Mouse (Mus musculus) liver, embryonic 13.5 days (tissue): ENCODE measurements at regions not wholly inside any gene's neighbourhood (a gene's known extent, or its start where the extent isn't known, plus 50 kb on each side); places are given as distances from the start of the nearest gene placed in this dataset.

ENCODE experiments used
- ATAC-seq: fragments of 200-750 bp; cut with Nextera tagmentation; 2 replicates; pipeline ENCODE4 v1.8.0; 2017; ENCODE audit warnings: low read depth, mild to moderate bottlenecking, moderate number of reproducible peaks, moderate library complexity
- DNase-seq: peaks from one replicate; pipeline ENCODE4 v3.0.0; 2022
- H3K27ac ChIP-seq: fragments of 300-500 bp; sonication (generic); 2 replicates; pipeline ENCODE4 v1.5.1; 2015; ENCODE audit warnings: moderate library complexity, mild to moderate bottlenecking, inconsistent platforms
- H3K27me3 ChIP-seq: fragments of 300-500 bp; sonication (generic); 2 replicates; pipeline ENCODE4 v1.6.1; 2015; ENCODE audit warnings: mild to moderate bottlenecking, inconsistent platforms
- H3K36me3 ChIP-seq: fragments of 300-500 bp; sonication (generic); 2 replicates; pipeline ENCODE4 v1.6.1; 2015; ENCODE audit warnings: mild to moderate bottlenecking, inconsistent platforms
- H3K4me1 ChIP-seq: fragments of 300-500 bp; sonication (generic); replicated peaks from 2 replicates; pipeline ENCODE4 v1.6.1; 2015; ENCODE audit warnings: inconsistent platforms
- H3K4me2 ChIP-seq: fragments of 300-500 bp; sonication (generic); 2 replicates; pipeline ENCODE4 v1.6.1; 2015; ENCODE audit warnings: inconsistent platforms, mild to moderate bottlenecking, moderate library complexity
- H3K4me3 ChIP-seq: fragments of 300-500 bp; sonication (generic); replicated peaks from 2 replicates; pipeline ENCODE4 v1.5.1; 2015; ENCODE audit warnings: mild to moderate bottlenecking, inconsistent platforms
- H3K9ac ChIP-seq: fragments of 300-500 bp; sonication (generic); 2 replicates; pipeline ENCODE4 v1.6.1; 2015; ENCODE audit warnings: mild to moderate bottlenecking, inconsistent platforms
- H3K9me3 ChIP-seq: fragments of 300-500 bp; sonication (generic); replicated peaks from 2 replicates; pipeline ENCODE4 v1.6.1; 2016; ENCODE audit warnings: inconsistent platforms
- WGBS: fragments of 180-500 bp; shearing (Covaris S2); methylation state at CpG from one replicate; pipeline ENCODE4 v1.1.7; 2015; ENCODE audit not compliant: insufficient replicate concordance; 5-methylcytosine and 5-hydroxymethylcytosine counted together

DNA sequence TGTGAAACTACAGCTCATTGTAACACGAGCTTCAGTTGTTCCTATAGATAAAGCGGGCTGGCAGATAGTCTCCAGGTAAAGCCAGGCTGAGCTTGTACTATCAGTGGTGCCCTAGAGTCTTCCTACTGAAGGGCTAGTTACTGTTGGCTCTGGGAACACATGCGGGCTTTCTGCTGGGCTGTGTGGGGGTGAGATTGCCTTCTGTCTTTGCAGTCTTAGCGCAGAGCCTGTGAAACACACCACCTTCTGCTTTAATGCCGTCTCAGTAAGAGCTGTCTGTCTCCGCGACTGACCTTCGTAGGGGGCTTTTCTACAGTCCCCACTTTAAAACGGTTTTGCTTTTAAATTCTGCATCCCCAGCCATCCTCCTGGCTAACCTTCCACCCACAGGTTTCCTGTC lies 76.7 kb downstream of the Trim29 start:
- DNase-seq (no peak), ATAC-seq (no peak)
- H3K9ac ChIP-seq, result no peak overlapping the region
- H3K4me2 ChIP-seq, result no peak overlapping the region
- H3K4me1 ChIP-seq, result no peaks in the 10 kb centered on the region
- H3K27me3 ChIP-seq, result 0 out of 2 replicates have a peak, but pooled peaks cover 6% of the 10 kb centered on the region
- H3K9me3 ChIP-seq, result no peaks in the 10 kb centered on the region
- 42% methylated on average over 9 of the region's 9 CpGs for WGBS
- H3K36me3 ChIP-seq, result no peaks in the 10 kb centered on the region
- H3K4me3 ChIP-seq, result no peak overlapping the region
- no peak overlapping the region for H3K27ac ChIP-seq

DNA sequence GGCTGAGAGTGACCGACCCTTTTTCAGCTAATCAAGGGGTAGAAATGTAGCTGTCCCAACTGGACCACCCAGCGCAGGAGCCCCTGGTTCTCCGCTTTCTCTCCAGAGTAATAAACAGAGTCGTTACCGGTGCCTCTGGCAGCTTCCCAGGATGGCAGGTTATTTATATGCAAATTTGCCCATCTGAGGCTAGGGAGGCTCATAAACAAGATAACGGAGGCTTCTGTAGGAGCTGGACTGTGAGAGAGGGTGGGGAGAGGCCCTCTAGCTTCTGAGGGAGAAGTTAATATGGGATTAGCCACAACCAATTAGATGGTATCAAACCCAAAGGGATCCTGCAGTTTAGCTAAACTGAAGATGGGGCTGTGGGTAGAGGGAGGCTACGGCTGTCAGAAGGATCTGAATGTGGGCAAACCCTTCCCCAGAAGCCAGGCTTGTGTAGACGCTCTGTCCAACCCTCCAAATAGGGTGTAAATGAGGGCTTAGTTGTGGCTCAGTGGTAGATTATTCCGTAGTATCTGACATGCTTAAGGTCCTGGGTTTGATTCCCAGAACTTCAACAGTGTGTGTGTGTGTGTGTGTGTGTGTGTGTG lies 78.9 kb downstream of the Trim29 start:
- Histone ChIP-seq H3K4me1 (no peaks in the 10 kb centered on the region), H3K9me3 (peaks cover 4% of the 10 kb centered on the region; the same call in 1 of the 2 replicates), H3K9ac (no peak overlapping the region), H3K27ac (no peak overlapping the region), H3K4me2 (no peak overlapping the region), H3K4me3 (no peak overlapping the region), H3K36me3 (no peaks in the 10 kb centered on the region), H3K27me3 (0 out of 2 replicates have a peak, but pooled peaks cover 6% of the 10 kb centered on the region)
- DNase-seq (no peak), ATAC-seq (no peak)
- WGBS, result 50% methylated on average over 9 of the region's 9 CpGs

DNA sequence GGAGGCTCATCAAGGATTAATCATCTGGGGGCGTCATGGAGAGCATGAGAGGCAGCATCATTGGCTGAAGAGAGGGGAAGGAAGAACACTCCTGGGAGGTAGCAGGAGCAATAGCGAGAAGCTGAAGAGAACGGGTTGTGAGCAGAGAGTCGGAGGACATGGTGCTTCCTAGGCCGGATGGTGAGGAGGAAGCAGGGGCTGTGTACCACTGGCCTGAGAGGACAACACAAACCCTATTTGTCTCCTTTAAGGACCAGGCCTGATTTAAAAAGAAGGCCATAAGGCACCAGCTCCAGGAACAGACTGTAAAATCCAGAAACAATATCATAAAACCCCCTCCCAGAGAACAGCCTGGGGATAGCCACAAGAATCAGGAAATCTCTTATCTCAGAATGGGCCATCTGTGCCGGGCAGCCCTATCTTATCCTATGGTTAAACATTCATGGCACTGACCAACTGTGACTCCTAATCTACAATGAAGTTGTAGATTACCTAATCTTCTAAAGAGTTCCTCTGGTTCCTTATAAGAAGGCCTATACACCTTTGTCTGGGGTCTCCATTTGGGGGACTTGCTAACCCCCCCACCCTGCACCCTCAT lies 81.9 kb downstream of the Trim29 start:
- H3K27me3 ChIP-seq, result 0 out of 2 replicates have a peak, but pooled peaks cover 6% of the 10 kb centered on the region
- no peak overlapping the region for H3K27ac ChIP-seq
- no peak overlapping the region for H3K9ac ChIP-seq
- peaks cover 4% of the 10 kb centered on the region; the same call in 1 of the 2 replicates for H3K9me3 ChIP-seq
- no peaks in the 10 kb centered on the region for H3K36me3 ChIP-seq
- DNase-seq (no peak), ATAC-seq (no peak)
- no peaks in the 10 kb centered on the region for H3K4me1 ChIP-seq
- no peak overlapping the region for H3K4me3 ChIP-seq
- H3K4me2 ChIP-seq, result no peak overlapping the region
- 19% methylated on average over 6 of the region's 6 CpGs for WGBS

DNA sequence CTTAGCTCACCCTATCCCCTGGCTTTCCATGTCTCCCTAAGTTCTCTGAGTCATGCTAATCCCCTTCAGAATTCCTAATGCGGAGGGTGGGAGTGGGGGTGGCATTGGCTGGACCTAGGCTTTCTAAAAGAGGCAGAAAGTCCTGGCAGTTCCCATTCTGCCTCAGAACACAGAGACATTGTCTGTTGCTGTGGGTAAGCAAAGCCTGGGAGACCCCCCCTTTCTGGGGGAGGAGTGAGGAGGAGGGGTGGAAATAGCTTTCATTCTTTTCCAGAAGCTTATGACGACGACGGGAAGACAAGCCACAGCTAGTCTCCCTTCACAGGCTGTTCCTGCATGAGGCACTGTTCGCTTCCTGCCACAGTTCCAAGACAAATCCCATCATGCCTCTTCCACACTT lies 83.6 kb downstream of the Trim29 start:
- H3K9me3 ChIP-seq, result peaks cover 4% of the 10 kb centered on the region; the same call in 1 of the 2 replicates
- ATAC-seq (no peak), DNase-seq (no peak)
- no peaks in the 10 kb centered on the region for H3K4me1 ChIP-seq
- no peak overlapping the region for H3K4me3 ChIP-seq
- no peaks in the 10 kb centered on the region for H3K36me3 ChIP-seq
- no peak overlapping the region for H3K4me2 ChIP-seq
- 40% methylated on average over 5 of the region's 5 CpGs for WGBS
- no peak overlapping the region for H3K27ac ChIP-seq
- 0 out of 2 replicates have a peak, but pooled peaks cover 6% of the 10 kb centered on the region for H3K27me3 ChIP-seq
- H3K9ac ChIP-seq, result no peak overlapping the region

DNA sequence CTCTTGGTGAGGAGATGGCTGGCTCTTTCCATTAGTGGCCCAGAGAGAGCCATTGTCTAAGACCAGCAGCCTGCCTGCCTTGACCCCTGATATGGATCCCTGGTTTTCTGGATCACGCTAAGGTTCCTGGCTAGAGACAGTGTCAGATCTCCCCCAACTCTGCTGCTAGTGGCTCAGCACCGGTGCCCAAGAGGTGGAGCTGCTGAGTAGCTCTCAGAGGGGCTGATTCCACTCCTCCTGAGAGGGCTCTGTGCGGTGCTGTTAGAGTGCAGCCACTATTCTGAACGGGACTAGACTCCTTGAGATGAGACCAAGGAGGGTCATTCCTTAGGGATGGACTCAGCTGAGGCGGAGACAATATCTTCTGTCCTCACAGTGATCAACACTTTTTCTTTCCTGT lies 84.6 kb downstream of the Trim29 start:
- no peak overlapping the region for H3K4me3 ChIP-seq
- H3K4me1 ChIP-seq, result no peaks in the 10 kb centered on the region
- peaks cover 4% of the 10 kb centered on the region; the same call in 1 of the 2 replicates for H3K9me3 ChIP-seq
- no peak overlapping the region for H3K4me2 ChIP-seq
- H3K9ac ChIP-seq, result no peak overlapping the region
- 0 out of 2 replicates have a peak, but pooled peaks cover 6% of the 10 kb centered on the region for H3K27me3 ChIP-seq
- whole genome bisulfite sequencing, result 35% methylated on average over 5 of the region's 5 CpGs
- no peaks in the 10 kb centered on the region for H3K36me3 ChIP-seq
- DNase-seq (no peak), ATAC-seq (no peak)
- H3K27ac ChIP-seq, result no peak overlapping the region

DNA sequence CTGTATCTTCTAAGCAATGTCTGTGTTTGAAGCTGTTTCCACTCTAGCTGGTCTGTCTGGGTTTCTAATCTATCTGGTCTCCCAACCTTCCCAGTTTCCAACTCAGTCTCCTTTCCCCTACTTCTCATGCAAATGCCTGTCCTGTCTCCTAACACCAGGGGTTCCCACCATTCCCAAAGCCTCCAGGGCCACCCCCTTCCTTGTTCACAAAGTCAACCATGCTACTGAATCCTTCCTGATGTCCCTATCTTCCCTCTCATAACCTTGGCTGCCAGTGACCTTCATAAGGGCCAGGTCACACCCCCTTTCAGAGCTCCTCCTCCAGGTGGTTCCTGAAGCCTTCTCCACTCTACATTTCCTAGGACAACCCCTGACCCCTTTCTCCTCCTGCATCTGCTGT lies 85.9 kb downstream of the Trim29 start:
- no peak overlapping the region for H3K9ac ChIP-seq
- DNase-seq (no peak), ATAC-seq (no peak)
- H3K4me2 ChIP-seq, result no peak overlapping the region
- H3K36me3 ChIP-seq, result no peaks in the 10 kb centered on the region
- H3K27ac ChIP-seq, result no peak overlapping the region
- H3K9me3 ChIP-seq, result peaks cover 4% of the 10 kb centered on the region; the same call in 1 of the 2 replicates
- no peak overlapping the region for H3K4me3 ChIP-seq
- H3K4me1 ChIP-seq, result no peaks in the 10 kb centered on the region
- H3K27me3 ChIP-seq, result 0 out of 2 replicates have a peak, but pooled peaks cover 1% of the 10 kb centered on the region

DNA sequence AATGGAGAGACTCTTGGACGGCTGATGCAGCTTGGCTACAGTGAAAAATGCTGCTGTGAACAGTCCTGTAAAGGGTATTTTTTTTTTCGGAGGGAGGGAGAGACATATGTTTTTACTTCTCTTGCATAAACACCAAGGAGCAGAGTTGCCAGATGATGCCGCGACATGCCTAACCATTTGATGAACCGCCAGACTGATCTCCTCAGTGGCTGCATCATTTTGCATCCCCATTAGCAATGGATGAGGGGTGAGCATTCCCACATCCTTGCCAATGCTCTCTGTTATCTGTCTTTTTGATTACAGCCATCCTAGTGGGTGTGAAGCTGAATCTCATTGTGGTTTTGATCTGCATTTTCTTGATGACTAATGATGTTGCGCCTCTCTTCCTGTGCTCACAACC lies 97.8 kb downstream of the Trim29 start:
- no peak for DNase-seq
- Histone ChIP-seq H3K9me3 (no peaks in the 10 kb centered on the region), H3K27ac (no peak overlapping the region), H3K27me3 (no peaks in the 10 kb centered on the region), H3K4me3 (no peak overlapping the region), H3K36me3 (no peaks in the 10 kb centered on the region), H3K9ac (no peak overlapping the region), H3K4me2 (no peak overlapping the region), H3K4me1 (no peaks in the 10 kb centered on the region)
- WGBS, result 48% methylated on average over 6 of the region's 6 CpGs
- no peak for ATAC-seq

DNA sequence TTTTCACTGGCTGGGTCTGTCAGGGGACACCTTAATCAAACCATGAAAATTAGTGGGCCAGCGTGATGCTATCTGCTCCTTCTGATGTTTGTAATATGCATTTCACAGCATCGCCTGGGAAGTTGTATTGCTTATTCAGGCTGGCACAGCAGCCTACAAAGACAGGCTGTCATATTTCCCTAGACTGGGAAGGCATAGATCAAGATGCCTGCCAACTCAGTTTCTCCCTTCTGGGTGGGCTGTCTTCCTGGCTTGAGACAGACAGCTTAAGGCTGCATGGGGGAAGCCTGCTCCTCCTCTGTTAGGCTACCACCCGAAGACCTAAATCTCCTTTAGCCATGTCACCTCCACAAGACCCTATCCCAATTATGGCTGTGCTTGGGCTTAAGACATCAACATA lies 101.8 kb downstream of the Trim29 start:
- H3K27ac ChIP-seq, result no peak overlapping the region
- no peaks in the 10 kb centered on the region for H3K36me3 ChIP-seq
- H3K27me3 ChIP-seq, result no peaks in the 10 kb centered on the region
- WGBS, result 56% methylated on average over 3 of the region's 3 CpGs
- no peaks in the 10 kb centered on the region for H3K9me3 ChIP-seq
- no peak overlapping the region for H3K4me3 ChIP-seq
- DNase-seq (no peak), ATAC-seq (no peak)
- no peaks in the 10 kb centered on the region for H3K4me1 ChIP-seq
- H3K4me2 ChIP-seq, result no peak overlapping the region
- no peak overlapping the region for H3K9ac ChIP-seq

DNA sequence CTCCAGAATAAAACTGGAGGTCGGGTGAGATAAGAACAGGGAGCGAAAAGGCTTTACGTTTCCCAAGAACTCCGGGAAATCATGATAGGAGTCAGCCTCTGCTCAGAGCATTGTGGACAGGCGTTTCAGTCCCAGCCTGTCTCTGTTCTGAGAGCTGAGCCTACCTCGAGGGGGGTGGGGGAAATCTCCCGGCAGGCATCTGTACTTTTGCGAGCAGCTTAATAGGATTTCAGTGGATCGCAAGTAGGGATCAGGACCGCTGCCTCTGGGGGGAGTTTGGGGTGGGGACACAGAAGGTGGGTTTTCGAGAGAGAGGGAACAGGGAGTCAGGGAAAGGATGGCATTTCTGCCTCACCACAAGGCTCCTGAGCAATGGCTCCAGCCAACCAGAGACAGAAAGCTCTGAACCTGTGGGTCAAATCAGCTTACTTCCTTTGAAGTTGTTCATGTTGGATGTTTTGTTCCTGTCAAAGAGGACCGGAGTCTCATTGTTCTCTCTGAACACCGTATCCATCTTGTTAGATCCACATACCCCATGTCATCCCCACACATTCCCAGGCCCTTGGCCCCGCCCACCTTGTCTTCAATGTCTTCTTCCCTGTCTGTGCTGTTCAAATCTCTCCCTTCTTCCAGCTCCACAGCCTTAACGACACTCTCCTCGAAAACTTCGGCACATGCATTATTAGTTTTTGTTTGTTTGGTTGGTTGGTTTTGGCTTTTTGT lies 109.5 kb downstream of the Trim29 start:
- no peak overlapping the region for H3K4me2 ChIP-seq
- no peak overlapping the region for H3K27ac ChIP-seq
- H3K9ac ChIP-seq, result no peak overlapping the region
- H3K4me3 ChIP-seq, result no peak overlapping the region
- ATAC-seq, result no peak
- WGBS, result 26% methylated on average over 17 of the region's 17 CpGs
- no peaks in the 10 kb centered on the region for H3K4me1 ChIP-seq
- DNase-seq, result no peak
- H3K36me3 ChIP-seq, result no peaks in the 10 kb centered on the region
- no peaks in the 10 kb centered on the region for H3K9me3 ChIP-seq
- H3K27me3 ChIP-seq, result peaks cover 17% of the 10 kb centered on the region

DNA sequence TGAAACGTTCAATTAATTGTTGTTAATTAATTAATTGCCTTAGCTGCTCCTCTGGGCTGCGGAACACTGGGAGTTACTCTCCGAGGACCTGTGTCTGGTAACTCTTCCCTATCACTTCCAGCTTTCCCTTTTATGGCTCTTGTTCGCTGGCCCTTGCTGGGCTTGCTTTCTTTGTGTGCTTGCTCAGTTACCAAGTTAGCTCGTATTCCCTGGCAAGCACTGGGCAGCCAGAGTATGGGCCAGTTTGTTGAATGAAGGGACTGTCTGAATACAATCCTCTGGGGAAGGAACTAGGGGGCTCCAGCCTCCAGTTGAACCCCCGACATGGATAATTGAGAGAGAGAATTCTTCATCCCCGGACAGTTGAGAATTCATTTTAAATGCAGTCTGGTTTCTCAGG lies 116.4 kb downstream of the Trim29 start:
- Histone ChIP-seq H3K27me3 (no peaks in the 10 kb centered on the region), H3K9me3 (no peaks in the 10 kb centered on the region), H3K9ac (no peak overlapping the region)

DNA sequence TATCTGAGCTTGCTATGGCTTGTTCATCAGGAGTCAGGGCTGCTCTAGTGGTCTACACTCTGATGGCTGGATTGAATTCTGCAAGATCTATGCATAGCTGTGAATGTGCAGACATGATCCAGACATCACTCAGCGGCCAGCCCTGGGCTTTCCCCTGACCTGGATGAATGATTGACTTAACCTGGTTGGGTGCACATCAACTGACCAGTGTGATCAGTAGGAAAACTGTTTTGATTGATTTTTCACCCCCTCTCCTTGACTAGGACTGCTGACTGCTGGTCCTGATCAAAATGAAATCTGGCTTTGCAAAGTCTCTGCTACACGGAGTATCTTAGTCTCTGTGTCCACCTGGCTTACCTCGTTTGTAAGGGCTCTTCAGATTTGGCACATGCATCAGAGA lies 123.3 kb downstream of the Trim29 start:
- Histone ChIP-seq H3K27ac (no peak overlapping the region), H3K4me1 (no peaks in the 10 kb centered on the region), H3K4me3 (no peak overlapping the region), H3K9me3 (no peaks in the 10 kb centered on the region), H3K27me3 (no peaks in the 10 kb centered on the region), H3K36me3 (no peaks in the 10 kb centered on the region), H3K4me2 (no peak overlapping the region), H3K9ac (no peak overlapping the region)
- DNase-seq, result no peak
- 47% methylated on average over 3 of the region's 3 CpGs for WGBS
- ATAC-seq, result no peak

More for the DNA sequence above, 116.4 kb downstream of the Trim29 start:
- ATAC-seq (no peak), DNase-seq (no peak)
- H3K4me3 ChIP-seq, result no peak overlapping the region
- no peak overlapping the region for H3K27ac ChIP-seq
- no peaks in the 10 kb centered on the region for H3K4me1 ChIP-seq
- H3K4me2 ChIP-seq, result no peak overlapping the region
- 44% methylated on average over 7 of the region's 7 CpGs for WGBS
- no peaks in the 10 kb centered on the region for H3K36me3 ChIP-seq
